Comparison of ENCODE assay signal across 13 mouse cellular contexts in the genomic region with DNA sequence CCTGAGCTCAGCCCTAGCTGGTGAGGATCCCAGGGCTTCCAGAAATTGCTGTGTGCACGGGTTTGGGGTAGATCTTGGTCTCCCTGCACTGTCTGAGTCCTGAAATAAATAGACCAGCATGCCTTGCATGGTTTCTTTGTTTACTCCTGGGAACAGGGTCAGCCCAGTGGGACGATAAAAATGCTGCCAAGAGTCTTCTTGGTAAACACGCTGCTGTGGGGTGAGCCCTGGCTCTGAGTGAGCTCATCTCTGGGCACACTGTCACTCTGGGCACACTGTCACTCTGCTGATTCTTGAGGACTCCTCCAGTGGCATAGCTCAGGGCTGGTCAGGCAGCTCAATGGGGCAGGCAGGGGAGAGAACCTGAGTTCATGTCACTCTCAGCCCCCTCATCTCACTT. TPM values are rescaled to one million over a fixed set of nuclear protein-coding genes. Genes with fewer than 3 reads are reported as not detected.
DNase-seq lines count a peak whose midpoint lies in the region; ATAC-seq and TF ChIP-seq lines count a peak whose summit lies in the region.
"Had no signal": no experiment of that assay in that cellular context is flagged by ENCODE, and none has a peak within 500 bp of the region (broad histone marks: within the 10 kb centered on the region; RNA-seq: fewer than 3 reads in every experiment).

No protein-coding gene starts in this region.

- peaks cover 18% of the 10 kb centered on the region for H3K27me3 ChIP-seq in heart, embryonic 11.5 days (ENCODE audit: control insufficient read depth, insufficient read depth, low read length)
- no peaks in the 10 kb centered on the region for H3K27me3 ChIP-seq in hindbrain, postnatal 0 days (ENCODE audit: insufficient read depth, low read length)
- no peaks in the 10 kb centered on the region for H3K27me3 ChIP-seq in liver, postnatal 0 days (ENCODE audit: insufficient read depth, low read length)
- H3K27me3 ChIP-seq: lung, embryonic 15.5 days had no signal

- no peaks in the 10 kb centered on the region for H3K9me3 ChIP-seq in heart, embryonic 11.5 days (replicated peaks; ENCODE audit: control insufficient read depth, low read length)
- no peaks in the 10 kb centered on the region for H3K9me3 ChIP-seq in hindbrain, postnatal 0 days (ENCODE audit: low read length)
- no peaks in the 10 kb centered on the region for H3K9me3 ChIP-seq in liver, postnatal 0 days (ENCODE audit: low read length)
- H3K9me3 ChIP-seq: lung, embryonic 15.5 days had no signal

- H3K9ac ChIP-seq in heart, embryonic 11.5 days (ENCODE audit: low read depth, low read length) = no peak overlapping the region
- no peak overlapping the region for H3K9ac ChIP-seq in hindbrain, postnatal 0 days (replicated peaks; ENCODE audit: low read length)
- no peak overlapping the region for H3K9ac ChIP-seq in liver, postnatal 0 days (replicated peaks)
- H3K9ac ChIP-seq: forebrain, postnatal 0 days; lung, embryonic 15.5 days had no signal

- H3K4me3 ChIP-seq in heart, embryonic 11.5 days (ENCODE audit: low read depth, low read length) = no peak overlapping the region
- H3K4me3 ChIP-seq in lung, adult 2 months (replicated peaks; ENCODE audit: extremely low read depth, low read depth, low read length) = no peak overlapping the region
- H3K4me3 ChIP-seq in hindbrain, postnatal 0 days (ENCODE audit: low read length) = no peak overlapping the region
- H3K4me3 ChIP-seq in liver, postnatal 0 days (ENCODE audit: low read depth, low read length) = no peak overlapping the region
- H3K4me3 ChIP-seq: lung, embryonic 15.5 days had no signal

- H3K4me2 ChIP-seq in heart, embryonic 11.5 days = no peak overlapping the region
- no peak overlapping the region for H3K4me2 ChIP-seq in hindbrain, postnatal 0 days (ENCODE audit: low read depth, low read length)
- H3K4me2 ChIP-seq in liver, postnatal 0 days (ENCODE audit: low read depth, low read length) = no peak overlapping the region
- H3K4me2 ChIP-seq: lung, embryonic 15.5 days had no signal

- H3K27ac ChIP-seq in heart, embryonic 11.5 days (ENCODE audit: low read depth, low read length) = no peak overlapping the region
- peak overlapping the region; percentile 41; the same call in 1 of the 2 replicates for H3K27ac ChIP-seq in hindbrain, postnatal 0 days
- no peak overlapping the region for H3K27ac ChIP-seq in liver, postnatal 0 days (ENCODE audit: low read depth)
- H3K27ac ChIP-seq: lung, embryonic 15.5 days had no signal

- ATAC-seq in heart, embryonic 11.5 days (replicated peaks; ENCODE audit: insufficient number of reproducible peaks, low FRiP score, low TSS enrichment) = no peak
- peak; percentile 78 for ATAC-seq in hindbrain, postnatal 0 days
- no peak for ATAC-seq in liver, postnatal 0 days
- ATAC-seq: forebrain, postnatal 0 days; intestine, postnatal 0 days; midbrain, embryonic 16.5 days had no signal

- DNase-seq in heart, adult 9 months (ENCODE audit: low spot score in 2 of 2) = peak; percentile 9 to 21
- peak; percentile 1 for DNase-seq in lung, postnatal 36 days
- no peak for DNase-seq in lung, adult 2 months
- peak; percentile 16 for DNase-seq in cerebellum, adult 8-10 months
- DNase-seq in hindbrain, postnatal 0 days (ENCODE audit: low spot score) = peak; percentile 45
- no peak for DNase-seq in liver, postnatal 0 days
- DNase-seq: adrenal gland, postnatal 14 days; forebrain, postnatal 0 days; right cerebral cortex, postnatal 4 days had no signal

- TF ChIP-seq POLR2A in lung, adult 2 months (IDR thresholded peaks at IDR 0.05; ENCODE audit: borderline replicate concordance, extremely low read depth, low read depth, low read length) = no peak

- no peak for TF ChIP-seq CTCF in lung, adult 2 months (IDR thresholded peaks at IDR 0.05; ENCODE audit: insufficient read depth, low read length)
- no peak for TF ChIP-seq CTCF in hindbrain, postnatal 0 days (IDR thresholded peaks at IDR 0.05; ENCODE audit: low read depth)
- no peak for TF ChIP-seq CTCF in liver, postnatal 0 days (IDR thresholded peaks at IDR 0.05; ENCODE audit: low read depth)

- no peak for TF ChIP-seq EP300 in liver, postnatal 0 days (IDR thresholded peaks at IDR 0.05; ENCODE audit: low read depth)

- H3K36me3 ChIP-seq in heart, embryonic 11.5 days (ENCODE audit: control insufficient read depth, insufficient read depth, low read length) = no peaks in the 10 kb centered on the region
- no peaks in the 10 kb centered on the region for H3K36me3 ChIP-seq in hindbrain, postnatal 0 days (ENCODE audit: insufficient read depth, low read length)
- no peaks in the 10 kb centered on the region for H3K36me3 ChIP-seq in liver, postnatal 0 days (replicated peaks; ENCODE audit: insufficient read depth, low read length)
- H3K36me3 ChIP-seq: lung, embryonic 15.5 days had no signal

- no peaks in the 10 kb centered on the region for H3K4me1 ChIP-seq in heart, embryonic 11.5 days (ENCODE audit: control insufficient read depth, insufficient read depth, low read length)
- H3K4me1 ChIP-seq in lung, adult 2 months (ENCODE audit: control insufficient read depth, insufficient read depth, low read length) = no peaks in the 10 kb centered on the region
- no peaks in the 10 kb centered on the region for H3K4me1 ChIP-seq in hindbrain, postnatal 0 days (ENCODE audit: insufficient read depth, low read length)
- no peaks in the 10 kb centered on the region for H3K4me1 ChIP-seq in liver, postnatal 0 days (ENCODE audit: insufficient read depth)
- H3K4me1 ChIP-seq: lung, embryonic 15.5 days had no signal

- WGBS in heart, embryonic 11.5 days (ENCODE audit: insufficient replicate concordance) = 53% methylated on average over 3 of the region's 3 CpGs
- 14% methylated on average over 3 of the region's 3 CpGs for WGBS in lung, adult 2 months
- WGBS in hindbrain, postnatal 0 days = 17% methylated on average over 3 of the region's 3 CpGs
- WGBS in liver, postnatal 0 days (ENCODE audit: insufficient replicate concordance) = 39% methylated on average over 3 of the region's 3 CpGs

RNA-seq across cellular contexts. Expression of gene Afap1, which starts 36.9 kb away (rescaled TPM):
- polyA plus RNA-seq in heart, embryonic 11.5 days (2014; fragmentation: Nextera tagmentation; extraction: Ambion mirVana) = 19.9 and 24.8 TPM in 2 replicates
- polyA plus RNA-seq in lung, adult 2 months (2012; rRNA removed) = 13.7 and 19.7 TPM in 2 replicates
- 59.7 and 89.4 TPM in 2 replicates for total RNA-seq in hindbrain, postnatal 0 days (2014; rRNA removed)
- 38.2 and 43.6 TPM in 2 replicates for polyA plus RNA-seq in hindbrain, postnatal 0 days (2015; fragmentation: Nextera tagmentation; extraction: Ambion mirVana)
- polyA plus RNA-seq in liver, postnatal 0 days (2015; fragmentation: Nextera tagmentation; extraction: Ambion mirVana) = 1.1 and 1.2 TPM in 2 replicates

Comparison
In these comparisons a context has a peak if more than half of its experiments do, and no peak if none do; other contexts are left out.
1. DNase-seq: peak in heart, adult 9 months (2 of 2), lung, postnatal 36 days (single experiment), cerebellum, adult 8-10 months (single experiment) and hindbrain, postnatal 0 days (single experiment); none in lung, adult 2 months (single experiment) and liver, postnatal 0 days (single experiment).